Mouse (Mus musculus) Patski (cell line): ENCODE data around the gene D5Ertd579e. TPM values are rescaled to one million over a fixed set of nuclear protein-coding genes. Genes with fewer than 3 reads are reported as not detected.
A peak's percentile ranks its signal among the peaks of the same experiment; 100 is the strongest.
"Not testable (repeated sequence)": the region's sequence is repeated elsewhere in the genome, so short reads cannot be mapped to it uniquely, and the experiment has no call there.

Experiments
- ATAC-seq: fragments of 100-300 bp; one replicate; pipeline ENCODE4 v1.8.0; 2021
- CTCF ChIA-PET: fragments of 350-600 bp; sonication (Branson Sonifier 250); formaldehyde crosslinking; loops from one replicate; lab custom pipeline; 2022; ENCODE audit warnings: inconsistent platforms; lab: Charles Lee
- POLR2A ChIA-PET: fragments of 350-600 bp; sonication (Branson Sonifier 250); formaldehyde crosslinking; loops from one replicate; lab custom pipeline; 2022; ENCODE audit warnings: antibody characterized with exemption, inconsistent platforms; lab: Charles Lee
- DNase-seq: peaks from one replicate; pipeline ENCODE4 v3.0.0-alpha.2; 2011; ENCODE audit warnings: low read depth, low spot score
- H3K27me3 ChIP-seq: fragments of 371-371 bp; one replicate; pipeline ENCODE4 v1.5.1; 2021
- CTCF ChIP-seq: fragments of 100-300 bp; IDR thresholded peaks from one replicate; pipeline ENCODE4 v1.5.1; 2021
- in situ Hi-C: fragments of 300-500 bp; cut with MboI; formaldehyde crosslinking; loops from 3 replicates; pipeline ENCODE4 v1.11.1; 2018; ENCODE audit warnings: low pct_unique_long_range_greater_than_20kb, mixed read lengths
- polyA plus RNA-seq: library from polyadenylated mRNA; unstranded; gene quantifications from one replicate; pipeline ENCODE4 v1.2.3, GENCODE M21; 2021

D5Ertd579e gene
- polyA plus RNA-seq, 1 experiment from 2014 or later, result 71.5 TPM

- ChIA-PET CTCF (interaction anchor here (1.2 to 1.6 kb wide), 4 partner anchors 8 to 62 kb away, joined by 3 to 11 read pairs (median 4); no protein-coding TSS in a partner anchor), POLR2A (interaction anchor here (1.4 kb wide), 1 partner anchor 14 kb away, joined by 3 read pairs; no protein-coding TSS in a partner anchor)
- H3K27me3 ChIP-seq, result no peaks in the 10 kb centered on the region
- TF ChIP-seq CTCF, result no peak
- in situ Hi-C loops, result no loop called here
- ATAC-seq, result no peak
- DNase-seq, result no peak
These were observed 17.9 kb downstream of the D5Ertd579e start for GRCm38 (mm10) chr5:36677907-36678306.

GRCm38 (mm10) chr5:36675466-36675865, 20.4 kb downstream of the D5Ertd579e start:
- CTCF ChIA-PET, result interaction anchor here (0.8 to 2.7 kb wide), 7 partner anchors 9 to 73 kb away, joined by 3 to 12 read pairs (median 7); no protein-coding TSS in a partner anchor
- in situ Hi-C loops, result no loop called here
- peak; percentile 38 for ATAC-seq
- TF ChIP-seq CTCF, result no peak
- peak; percentile 98 for DNase-seq
- POLR2A ChIA-PET, result interaction anchor here (0.5 to 2.0 kb wide), 4 partner anchors 17 to 130 kb away, joined by 3 to 5 read pairs (median 3); no protein-coding TSS in a partner anchor
- H3K27me3 ChIP-seq, result no peaks in the 10 kb centered on the region

- no peak for TF ChIP-seq CTCF
- POLR2A ChIA-PET, result interaction anchor here (1.1 to 2.0 kb wide), 3 partner anchors 17 to 129 kb away, joined by 3 to 5 read pairs (median 3); no protein-coding TSS in a partner anchor
- CTCF ChIA-PET, result interaction anchor here (1.0 to 2.7 kb wide), 6 partner anchors 9 to 72 kb away, joined by 3 to 12 read pairs (median 6); no protein-coding TSS in a partner anchor
- DNase-seq (no peak), ATAC-seq (no peak)
- in situ Hi-C loops, result no loop called here
- no peaks in the 10 kb centered on the region for H3K27me3 ChIP-seq
These were observed 21.0 kb downstream of the D5Ertd579e start for GRCm38 (mm10) chr5:36674658-36675433.

- TF ChIP-seq CTCF, result no peak
- no peak for ATAC-seq
- in situ Hi-C loops, result no loop called here
- no peaks in the 10 kb centered on the region for H3K27me3 ChIP-seq
- CTCF ChIA-PET, result interaction anchor here (0.9 to 4.8 kb wide), 6 partner anchors 10 to 74 kb away, joined by 3 to 28 read pairs (median 4); no protein-coding TSS in a partner anchor
- no peak for DNase-seq
- POLR2A ChIA-PET, result interaction anchor here (1.2 to 1.3 kb wide), 2 partner anchors 23 to 26 kb away, joined by 3 to 4 read pairs; no protein-coding TSS in a partner anchor
These were observed 26.5 kb downstream of the D5Ertd579e start for GRCm38 (mm10) chr5:36669021-36670008.

- ChIA-PET POLR2A (interaction anchor here (1.3 kb wide), 1 partner anchor 24 kb away, joined by 3 read pairs; no protein-coding TSS in a partner anchor), CTCF (interaction anchor here (1.4 to 4.8 kb wide), 3 partner anchors 10 to 75 kb away, joined by 3 to 28 read pairs (median 3); no protein-coding TSS in a partner anchor)
- ATAC-seq (no peak), DNase-seq (no peak)
- in situ Hi-C loops, result no loop called here
- no peaks in the 10 kb centered on the region for H3K27me3 ChIP-seq
- TF ChIP-seq CTCF, result no peak
These were observed 27.3 kb downstream of the D5Ertd579e start for GRCm38 (mm10) chr5:36668572-36668971.

- H3K27me3 ChIP-seq, ATAC-seq, DNase-seq, in situ Hi-C loops: not testable (repeated sequence)
- ChIA-PET POLR2A (interaction anchor here (1.3 kb wide), 1 partner anchor 24 kb away, joined by 3 read pairs; no protein-coding TSS in a partner anchor), CTCF (interaction anchor here (1.4 to 4.8 kb wide), 4 partner anchors 11 to 75 kb away, joined by 3 to 28 read pairs (median 3); no protein-coding TSS in a partner anchor)
These were observed 27.8 kb downstream of the D5Ertd579e start for GRCm38 (mm10) chr5:36667986-36668385.

GRCm38 (mm10) chr5:36667165-36667564, 28.7 kb downstream of the D5Ertd579e start:
- ATAC-seq, result no peak
- in situ Hi-C loops, result no loop called here
- CTCF ChIA-PET, result interaction anchor here (1.4 to 4.8 kb wide), 3 partner anchors 11 to 72 kb away, joined by 3 to 28 read pairs (median 3); no protein-coding TSS in a partner anchor
- TF ChIP-seq CTCF, result no peak
- no peaks in the 10 kb centered on the region for H3K27me3 ChIP-seq
- no peak for DNase-seq
- POLR2A ChIA-PET, result no interaction called here

GRCm38 (mm10) chr5:36666699-36667098, 29.1 kb downstream of the D5Ertd579e start:
- POLR2A ChIA-PET, DNase-seq, ATAC-seq, H3K27me3 ChIP-seq, in situ Hi-C loops: not testable (repeated sequence)
- CTCF ChIA-PET, result interaction anchor here (1.4 to 4.8 kb wide), 2 partner anchors 56 to 72 kb away, joined by 3 to 28 read pairs; no protein-coding TSS in a partner anchor
- peak; percentile 46 for TF ChIP-seq CTCF

- POLR2A ChIA-PET, result interaction anchor here (1.3 to 2.2 kb wide), 3 partner anchors 37 to 50 kb away, joined by 4 to 7 read pairs (median 5); no protein-coding TSS in a partner anchor
These were observed 32.5 kb downstream of the D5Ertd579e start for GRCm38 (mm10) chr5:36663329-36663728.

GRCm38 (mm10) chr5:36660977-36661760, 34.7 kb downstream of the D5Ertd579e start:
- DNase-seq, in situ Hi-C loops, H3K27me3 ChIP-seq, ATAC-seq: not testable (repeated sequence)
- ChIA-PET POLR2A (interaction anchor here (1.5 kb wide), 1 partner anchor 31 kb away, joined by 4 read pairs; no protein-coding TSS in a partner anchor), CTCF (interaction anchor here (2.6 kb wide), 1 partner anchor 31 kb away, joined by 9 read pairs; no protein-coding TSS in a partner anchor)

More at GRCm38 (mm10) chr5:36663329-36663728, 32.5 kb downstream of the D5Ertd579e start:
- DNase-seq (peak; percentile 89), ATAC-seq (peak; percentile 97)
- CTCF ChIA-PET, result interaction anchor here (0.7 to 2.6 kb wide), 17 partner anchors 9 to 84 kb away, joined by 3 to 15 read pairs (median 4); no protein-coding TSS in a partner anchor
- no peak for TF ChIP-seq CTCF
- in situ Hi-C loops, result no loop called here
- H3K27me3 ChIP-seq, result no peaks in the 10 kb centered on the region
